Mouse (Mus musculus): ENCODE data around the gene Plac8. TPM values are rescaled to one million over a fixed set of nuclear protein-coding genes. Genes with fewer than 3 reads are reported as not detected.

The Plac8 gene
- total and polyA plus RNA-seq, 3 experiments = 4.9 to 10.6 TPM; not detected in 1

GRCm38 (mm10) chr5:100525620-100526019 lies 46.4 kb downstream of the Plac8 start:
- H3K27ac ChIP-seq (ENCODE audit: control insufficient read depth, low read depth, low read length) = no peak overlapping the region
- no peak for DNase-seq (ENCODE audit: low read depth, low spot score)
- H3K4me3 ChIP-seq (ENCODE audit: control insufficient read depth in 1 of 2, insufficient read depth in 1 of 2, low read depth in 2 of 2, low read length in 2 of 2) = no peak overlapping the region
- H3K36me3 ChIP-seq (ENCODE audit: control insufficient read depth in 1 of 2, insufficient read depth in 2 of 2, low read length in 2 of 2) = peaks cover 9 to 29% of the 10 kb centered on the region in 2 experiments
- no peaks in the 10 kb centered on the region for H3K27me3 ChIP-seq (ENCODE audit: control insufficient read depth in 1 of 2, insufficient read depth in 2 of 2, low read length in 2 of 2)
- H3K9ac ChIP-seq (ENCODE audit: control insufficient read depth, low read depth, low read length, poor library complexity, severe bottlenecking) = no peak overlapping the region
- peaks cover 0 to 4% of the 10 kb centered on the region in 2 experiments; a peak in 2 of 4 replicates for H3K4me1 ChIP-seq (ENCODE audit: control insufficient read depth in 1 of 2, insufficient read depth in 2 of 2, low read length in 2 of 2)
- H3K79me2 ChIP-seq (ENCODE audit: control insufficient read depth, insufficient read depth, low read length, poor library complexity) = peaks cover 41% of the 10 kb centered on the region
- no peak for TF ChIP-seq ZNF384 (IDR thresholded peaks at IDR 0.05; ENCODE audit: low read depth, low read length)
- no peak for TF ChIP-seq ZC3H11A (IDR thresholded peaks at IDR 0.05; ENCODE audit: low read depth, low read length)
- TF ChIP-seq HCFC1 (IDR thresholded peaks at IDR 0.05; ENCODE audit: low read depth, low read length) = no peak
- no peak for TF ChIP-seq BHLHE40 (IDR thresholded peaks at IDR 0.05; ENCODE audit: borderline replicate concordance, low read depth, low read length)
- no peak for TF ChIP-seq NELFE (IDR thresholded peaks at IDR 0.05; ENCODE audit: low read depth, low read length)
- TF ChIP-seq MAZ (IDR thresholded peaks at IDR 0.05; ENCODE audit: low read depth, low read length) = no peak
- no peak for TF ChIP-seq ZKSCAN1 (IDR thresholded peaks at IDR 0.05; ENCODE audit: low read depth, low read length)
- TF ChIP-seq ELF1 (IDR thresholded peaks at IDR 0.05; ENCODE audit: low read depth, low read length) = no peak
- no peak for TF ChIP-seq POLR2AphosphoS5 (IDR thresholded peaks at IDR 0.05; ENCODE audit: borderline replicate concordance, low read depth, low read length)
- no peaks in the 10 kb centered on the region for H3K9me3 ChIP-seq (replicated peaks; ENCODE audit: insufficient read depth, low read length)

- no peak for DNase-seq (ENCODE audit: low read depth, low spot score)
- no peaks in the 10 kb centered on the region for H3K27me3 ChIP-seq (ENCODE audit: control insufficient read depth in 1 of 2, insufficient read depth in 2 of 2, low read length in 2 of 2)
- peaks cover 4 to 6% of the 10 kb centered on the region in 2 experiments; a peak in 3 of 4 replicates for H3K4me1 ChIP-seq (ENCODE audit: control insufficient read depth in 1 of 2, insufficient read depth in 2 of 2, low read length in 2 of 2)
Measured at GRCm38 (mm10) chr5:100524921-100525320, 47.1 kb downstream of the Plac8 start.

GRCm38 (mm10) chr5:100523331-100523730 lies 48.7 kb downstream of the Plac8 start:
- Histone ChIP-seq H3K79me2 (ENCODE audit: control insufficient read depth, insufficient read depth, low read length, poor library complexity) (peaks cover 61% of the 10 kb centered on the region), H3K9ac (ENCODE audit: control insufficient read depth, low read depth, low read length, poor library complexity, severe bottlenecking) (no peak overlapping the region), H3K27ac (ENCODE audit: control insufficient read depth, low read depth, low read length) (no peak overlapping the region), H3K36me3 (ENCODE audit: control insufficient read depth in 1 of 2, insufficient read depth in 2 of 2, low read length in 2 of 2) (peaks cover 17 to 19% of the 10 kb centered on the region in 2 experiments), H3K4me1 (ENCODE audit: control insufficient read depth in 1 of 2, insufficient read depth in 2 of 2, low read length in 2 of 2) (peaks cover 6 to 8% of the 10 kb centered on the region in 2 experiments; a peak in 3 of 4 replicates), H3K27me3 (ENCODE audit: control insufficient read depth in 1 of 2, insufficient read depth in 2 of 2, low read length in 2 of 2) (no peaks in the 10 kb centered on the region), H3K4me3 (ENCODE audit: control insufficient read depth in 1 of 2, insufficient read depth in 1 of 2, low read depth in 2 of 2, low read length in 2 of 2) (no peak overlapping the region), H3K9me3 (replicated peaks; ENCODE audit: insufficient read depth, low read length) (no peaks in the 10 kb centered on the region)
- TF ChIP-seq POLR2AphosphoS2 (IDR thresholded peaks at IDR 0.05; ENCODE audit: low read length) = no peak
- TF ChIP-seq ZMIZ1 (IDR thresholded peaks at IDR 0.05; ENCODE audit: low read depth, low read length) = no peak
- no peak for TF ChIP-seq CTCF (IDR thresholded peaks at IDR 0.05 in 2 of 3, conservative IDR thresholded peaks at IDR 0.05 in 1 of 3; ENCODE audit: control insufficient read depth in 1 of 3, insufficient read depth in 1 of 3, low read depth in 2 of 3, low read length in 3 of 3, poor library complexity in 1 of 3, severe bottlenecking in 1 of 3)
- TF ChIP-seq NRF1 (IDR thresholded peaks at IDR 0.05; ENCODE audit: insufficient read depth, low read depth, low read length, poor library complexity, severe bottlenecking) = no peak
- TF ChIP-seq POLR2AphosphoS5 (IDR thresholded peaks at IDR 0.05; ENCODE audit: borderline replicate concordance, low read depth, low read length) = no peak
- no peak for TF ChIP-seq MAFK (IDR thresholded peaks at IDR 0.05; ENCODE audit: borderline replicate concordance, low read depth, low read length)
- TF ChIP-seq TCF12 (IDR thresholded peaks at IDR 0.05; ENCODE audit: low read depth, low read length) = no peak
- no peak for TF ChIP-seq ELF1 (IDR thresholded peaks at IDR 0.05; ENCODE audit: low read depth, low read length)
- TF ChIP-seq CHD2 (IDR thresholded peaks at IDR 0.05; ENCODE audit: low read length) = no peak
- no peak for TF ChIP-seq BHLHE40 (IDR thresholded peaks at IDR 0.05; ENCODE audit: borderline replicate concordance, low read depth, low read length)
- DNase-seq (ENCODE audit: low read depth, low spot score) = no peak

More at GRCm38 (mm10) chr5:100524921-100525320, 47.1 kb downstream of the Plac8 start:
- H3K36me3 ChIP-seq (ENCODE audit: control insufficient read depth in 1 of 2, insufficient read depth in 2 of 2, low read length in 2 of 2) = peaks cover 16 to 29% of the 10 kb centered on the region in 2 experiments
- H3K9me3 ChIP-seq (replicated peaks; ENCODE audit: insufficient read depth, low read length) = no peaks in the 10 kb centered on the region
- H3K27ac ChIP-seq (ENCODE audit: control insufficient read depth, low read depth, low read length) = no peak overlapping the region
- H3K4me3 ChIP-seq (ENCODE audit: control insufficient read depth in 1 of 2, insufficient read depth in 1 of 2, low read depth in 2 of 2, low read length in 2 of 2) = no peak overlapping the region
- H3K9ac ChIP-seq (ENCODE audit: control insufficient read depth, low read depth, low read length, poor library complexity, severe bottlenecking) = no peak overlapping the region
- no peak for TF ChIP-seq UBTF (IDR thresholded peaks at IDR 0.05; ENCODE audit: borderline replicate concordance, insufficient read depth, low read depth, low read length)
- TF ChIP-seq ZMIZ1 (IDR thresholded peaks at IDR 0.05; ENCODE audit: low read depth, low read length) = no peak
- no peak for TF ChIP-seq E2F4 (IDR thresholded peaks at IDR 0.05; ENCODE audit: borderline replicate concordance, low read depth, low read length)
- TF ChIP-seq EP300 (IDR thresholded peaks at IDR 0.05; ENCODE audit: low read depth in 1 of 2, low read length in 2 of 2) = no peak
- no peak for TF ChIP-seq POLR2AphosphoS5 (IDR thresholded peaks at IDR 0.05; ENCODE audit: borderline replicate concordance, low read depth, low read length)
- TF ChIP-seq CTCF (IDR thresholded peaks at IDR 0.05 in 2 of 3, conservative IDR thresholded peaks at IDR 0.05 in 1 of 3; ENCODE audit: control insufficient read depth in 1 of 3, insufficient read depth in 1 of 3, low read depth in 2 of 3, low read length in 3 of 3, poor library complexity in 1 of 3, severe bottlenecking in 1 of 3) = no peak
- no peak for TF ChIP-seq NELFE (IDR thresholded peaks at IDR 0.05; ENCODE audit: low read depth, low read length)
- no peak for TF ChIP-seq GATA1 (IDR thresholded peaks at IDR 0.05; ENCODE audit: low read depth, low read length)
- TF ChIP-seq ZKSCAN1 (IDR thresholded peaks at IDR 0.05; ENCODE audit: low read depth, low read length) = no peak
- peaks cover 48% of the 10 kb centered on the region for H3K79me2 ChIP-seq (ENCODE audit: control insufficient read depth, insufficient read depth, low read length, poor library complexity)
